Mouse (Mus musculus) kidney, embryonic 14.5 days (tissue): ENCODE measurements at regions not wholly inside any gene's neighbourhood (a gene's known extent, or its start where the extent isn't known, plus 50 kb on each side); places are given as distances from the start of the nearest gene placed in this dataset.

Experiments
- ATAC-seq: fragments of 200-750 bp; cut with Nextera tagmentation; 2 replicates; pipeline ENCODE4 v1.8.0; 2017; ENCODE audit warnings: moderate number of reproducible peaks, mild to moderate bottlenecking, moderate TSS enrichment, moderate library complexity; ENCODE audit not compliant: low FRiP score, low TSS enrichment
- H3K27ac ChIP-seq: fragments of 300-500 bp; sonication (generic); 2 replicates; pipeline ENCODE4 v1.5.1; 2014; ENCODE audit warnings: low read depth, mild to moderate bottlenecking, low read length, moderate library complexity, mixed read lengths
- H3K27me3 ChIP-seq: fragments of 300-500 bp; sonication (generic); 2 replicates; pipeline ENCODE4 v1.6.1; 2014; ENCODE audit warnings: mild to moderate bottlenecking, low read length; ENCODE audit not compliant: control insufficient read depth, insufficient read depth
- H3K36me3 ChIP-seq: fragments of 300-500 bp; sonication (generic); 2 replicates; pipeline ENCODE4 v1.6.1; 2014; ENCODE audit warnings: low read length, mixed read lengths; ENCODE audit not compliant: control insufficient read depth, insufficient read depth
- H3K4me1 ChIP-seq: fragments of 300-500 bp; sonication (generic); 2 replicates; pipeline ENCODE4 v1.6.1; 2014; ENCODE audit warnings: low read length, mixed read lengths; ENCODE audit not compliant: control insufficient read depth, insufficient read depth
- H3K4me2 ChIP-seq: fragments of 300-500 bp; sonication (generic); replicated peaks from 2 replicates; pipeline ENCODE4 v1.6.1; 2014; ENCODE audit warnings: low read depth, mild to moderate bottlenecking, low read length
- H3K4me3 ChIP-seq: fragments of 300-500 bp; sonication (generic); 2 replicates; pipeline ENCODE4 v1.5.1; 2014; ENCODE audit warnings: mild to moderate bottlenecking, low read length
- H3K9ac ChIP-seq: fragments of 300-500 bp; sonication (generic); 2 replicates; pipeline ENCODE4 v1.6.1; 2014; ENCODE audit warnings: low read depth, mild to moderate bottlenecking, low read length, moderate library complexity
- H3K9me3 ChIP-seq: fragments of 300-500 bp; sonication (generic); 2 replicates; pipeline ENCODE4 v1.6.1; 2016; ENCODE audit warnings: low read length; ENCODE audit not compliant: control insufficient read depth
- WGBS: fragments of 180-500 bp; shearing (Covaris S2); extraction: QIAGEN DNeasy Blood & Tissue Kit; methylation state at CpG from one replicate; pipeline ENCODE4 v1.1.7; 2014; 5-methylcytosine and 5-hydroxymethylcytosine counted together

- Histone ChIP-seq H3K9ac (no peak overlapping the region), H3K27me3 (no peaks in the 10 kb centered on the region), H3K4me1 (no peaks in the 10 kb centered on the region), H3K4me2 (no peak overlapping the region), H3K9me3 (no peaks in the 10 kb centered on the region), H3K27ac (no peak overlapping the region), H3K36me3 (no peaks in the 10 kb centered on the region), H3K4me3 (no peak overlapping the region)
- ATAC-seq: no peak
- 73% methylated on average over 6 of the region's 6 CpGs for WGBS
These were observed 93.3 kb downstream of the Apob start for GRCm38 (mm10) chr12:8070788-8071187.

GRCm38 (mm10) chr12:8071286-8071685 is 93.8 kb downstream of the Apob start:
- no peak for ATAC-seq
- WGBS: 84% methylated on average over 4 of the region's 4 CpGs
- Histone ChIP-seq H3K4me1 (no peaks in the 10 kb centered on the region), H3K4me2 (no peak overlapping the region), H3K27ac (no peak overlapping the region), H3K9me3 (no peaks in the 10 kb centered on the region), H3K36me3 (no peaks in the 10 kb centered on the region), H3K27me3 (no peaks in the 10 kb centered on the region), H3K9ac (no peak overlapping the region), H3K4me3 (no peak overlapping the region)

GRCm38 (mm10) chr12:8076010-8076540 is 98.6 kb downstream of the Apob start:
- H3K9ac ChIP-seq: no peak overlapping the region
- no peak overlapping the region for H3K27ac ChIP-seq
- H3K4me1 ChIP-seq: no peaks in the 10 kb centered on the region
- no peak overlapping the region for H3K4me3 ChIP-seq
- no peak for ATAC-seq
- H3K9me3 ChIP-seq: no peaks in the 10 kb centered on the region
- no peak overlapping the region for H3K4me2 ChIP-seq
- no peaks in the 10 kb centered on the region for H3K27me3 ChIP-seq
- no peaks in the 10 kb centered on the region for H3K36me3 ChIP-seq

- H3K27ac ChIP-seq: no peak overlapping the region
- H3K4me3 ChIP-seq: no peak overlapping the region
- H3K9ac ChIP-seq: no peak overlapping the region
- no peak overlapping the region for H3K4me2 ChIP-seq
- H3K36me3 ChIP-seq: no peaks in the 10 kb centered on the region
- WGBS: 93% methylated on average over 4 of the region's 4 CpGs
- H3K27me3 ChIP-seq: no peaks in the 10 kb centered on the region
- H3K4me1 ChIP-seq: peaks cover 2% of the 10 kb centered on the region; the same call in 1 of the 2 replicates
- ATAC-seq: no peak
- H3K9me3 ChIP-seq: no peaks in the 10 kb centered on the region
These were observed 99.9 kb downstream of the Apob start for GRCm38 (mm10) chr12:8077346-8077745.

- WGBS: 81% methylated on average over 3 of the region's 3 CpGs
- no peak overlapping the region for H3K4me2 ChIP-seq
- peaks cover 3% of the 10 kb centered on the region; the same call in 1 of the 2 replicates for H3K4me1 ChIP-seq
- ATAC-seq: no peak
- no peak overlapping the region for H3K4me3 ChIP-seq
- no peak overlapping the region for H3K9ac ChIP-seq
- H3K36me3 ChIP-seq: no peaks in the 10 kb centered on the region
- no peaks in the 10 kb centered on the region for H3K9me3 ChIP-seq
- no peaks in the 10 kb centered on the region for H3K27me3 ChIP-seq
- H3K27ac ChIP-seq: no peak overlapping the region
These were observed 100.6 kb downstream of the Apob start for GRCm38 (mm10) chr12:8078046-8078445.

GRCm38 (mm10) chr12:8082688-8083661 is 105.5 kb downstream of the Apob start:
- Histone ChIP-seq H3K4me2 (no peak overlapping the region), H3K27me3 (no peaks in the 10 kb centered on the region), H3K9me3 (no peaks in the 10 kb centered on the region), H3K4me1 (peaks cover 3% of the 10 kb centered on the region; the same call in 1 of the 2 replicates), H3K4me3 (no peak overlapping the region), H3K27ac (peak overlapping the region; percentile 0; the same call in 1 of the 2 replicates), H3K9ac (no peak overlapping the region), H3K36me3 (no peaks in the 10 kb centered on the region)
- 18% methylated on average over 8 of the region's 8 CpGs for WGBS
- peak; percentile 88 for ATAC-seq

GRCm38 (mm10) chr12:8087958-8088357 is 110.5 kb downstream of the Apob start:
- H3K4me2 ChIP-seq: no peak overlapping the region
- no peaks in the 10 kb centered on the region for H3K4me1 ChIP-seq
- H3K27me3 ChIP-seq: no peaks in the 10 kb centered on the region
- no peak for ATAC-seq
- no peak overlapping the region for H3K9ac ChIP-seq
- no peaks in the 10 kb centered on the region for H3K36me3 ChIP-seq
- no peaks in the 10 kb centered on the region for H3K9me3 ChIP-seq
- H3K4me3 ChIP-seq: no peak overlapping the region
- WGBS: 68% methylated on average over 1 of the region's 3 CpGs
- H3K27ac ChIP-seq: no peak overlapping the region

- WGBS: 62% methylated on average over 8 of the region's 8 CpGs
- Histone ChIP-seq H3K9me3 (no peaks in the 10 kb centered on the region), H3K36me3 (no peaks in the 10 kb centered on the region), H3K4me1 (no peaks in the 10 kb centered on the region), H3K9ac (no peak overlapping the region), H3K27ac (no peak overlapping the region), H3K4me2 (no peak overlapping the region), H3K27me3 (no peaks in the 10 kb centered on the region), H3K4me3 (no peak overlapping the region)
- no peak for ATAC-seq
These were observed 112.2 kb downstream of the Apob start for GRCm38 (mm10) chr12:8089423-8090278.
